Mouse (Mus musculus): ENCODE measurements around the gene Map3k13. TPM values are rescaled to one million over a fixed set of nuclear protein-coding genes. Genes with fewer than 3 reads are reported as not detected.

The Map3k13 gene
- polyA plus RNA-seq, 1 experiment from 2014 or later, result 0.14 TPM

- Histone ChIP-seq H3K36me3 (ENCODE audit: inconsistent target) (no peaks in the 10 kb centered on the region), H3K27ac (no peak overlapping the region), H3K79me2 (ENCODE audit: inconsistent target) (no peaks in the 10 kb centered on the region), H3K4me3 (ENCODE audit: inconsistent target) (no peak overlapping the region)
- WGBS (ENCODE audit: missing documents), result 90% methylated on average over 7 of the region's 7 CpGs
These were observed 58.2 kb downstream of the Map3k13 start for GRCm38 (mm10) chr16:21852374-21852773.

GRCm38 (mm10) chr16:21853446-21853941, 59.3 kb downstream of the Map3k13 start:
- Histone ChIP-seq H3K36me3 (ENCODE audit: inconsistent target) (no peaks in the 10 kb centered on the region), H3K79me2 (ENCODE audit: inconsistent target) (no peaks in the 10 kb centered on the region), H3K27ac (no peak overlapping the region), H3K4me3 (ENCODE audit: inconsistent target) (no peak overlapping the region)
- WGBS (ENCODE audit: missing documents), result 92% methylated on average over 7 of the region's 7 CpGs

GRCm38 (mm10) chr16:21854589-21855284, 60.6 kb downstream of the Map3k13 start:
- H3K4me3 ChIP-seq (ENCODE audit: inconsistent target), result no peak overlapping the region
- H3K79me2 ChIP-seq (ENCODE audit: inconsistent target), result no peaks in the 10 kb centered on the region
- no peaks in the 10 kb centered on the region for H3K36me3 ChIP-seq (ENCODE audit: inconsistent target)
- no peak overlapping the region for H3K27ac ChIP-seq
- 86% methylated on average over 5 of the region's 5 CpGs for WGBS (ENCODE audit: missing documents)

GRCm38 (mm10) chr16:21856134-21856533, 62.0 kb downstream of the Map3k13 start:
- H3K27ac ChIP-seq, result no peak overlapping the region
- WGBS (ENCODE audit: missing documents), result 100% methylated on average over 5 of the region's 5 CpGs
- H3K36me3 ChIP-seq (ENCODE audit: inconsistent target), result no peaks in the 10 kb centered on the region
- H3K4me3 ChIP-seq (ENCODE audit: inconsistent target), result no peak overlapping the region
- no peaks in the 10 kb centered on the region for H3K79me2 ChIP-seq (ENCODE audit: inconsistent target)

- WGBS (ENCODE audit: missing documents), result 95% methylated on average over 4 of the region's 4 CpGs
- Histone ChIP-seq H3K27ac (no peak overlapping the region), H3K4me3 (ENCODE audit: inconsistent target) (no peak overlapping the region), H3K79me2 (ENCODE audit: inconsistent target) (no peaks in the 10 kb centered on the region), H3K36me3 (ENCODE audit: inconsistent target) (no peaks in the 10 kb centered on the region)
These were observed 63.0 kb downstream of the Map3k13 start for GRCm38 (mm10) chr16:21857126-21857644.

GRCm38 (mm10) chr16:21858163-21858562, 64.0 kb downstream of the Map3k13 start:
- H3K4me3 ChIP-seq (ENCODE audit: inconsistent target), result no peak overlapping the region
- H3K27ac ChIP-seq, result no peak overlapping the region
- 93% methylated on average over 4 of the region's 6 CpGs for WGBS (ENCODE audit: missing documents)
- H3K36me3 ChIP-seq (ENCODE audit: inconsistent target), result no peaks in the 10 kb centered on the region
- no peaks in the 10 kb centered on the region for H3K79me2 ChIP-seq (ENCODE audit: inconsistent target)

GRCm38 (mm10) chr16:21858882-21859281, 64.7 kb downstream of the Map3k13 start:
- 94% methylated on average over 8 of the region's 8 CpGs for WGBS (ENCODE audit: missing documents)

GRCm38 (mm10) chr16:21862448-21862847, 68.3 kb downstream of the Map3k13 start:
- Histone ChIP-seq H3K36me3 (ENCODE audit: inconsistent target) (no peaks in the 10 kb centered on the region), H3K4me3 (ENCODE audit: inconsistent target) (no peak overlapping the region), H3K79me2 (ENCODE audit: inconsistent target) (no peaks in the 10 kb centered on the region), H3K27ac (no peak overlapping the region)
- 94% methylated on average over 3 of the region's 3 CpGs for WGBS (ENCODE audit: missing documents)

More at GRCm38 (mm10) chr16:21858882-21859281, 64.7 kb downstream of the Map3k13 start:
- no peak overlapping the region for H3K4me3 ChIP-seq (ENCODE audit: inconsistent target)
- H3K36me3 ChIP-seq (ENCODE audit: inconsistent target), result no peaks in the 10 kb centered on the region
- no peak overlapping the region for H3K27ac ChIP-seq
- no peaks in the 10 kb centered on the region for H3K79me2 ChIP-seq (ENCODE audit: inconsistent target)

- Histone ChIP-seq H3K27ac (no peak overlapping the region), H3K36me3 (ENCODE audit: inconsistent target) (no peaks in the 10 kb centered on the region), H3K4me3 (ENCODE audit: inconsistent target) (no peak overlapping the region), H3K79me2 (ENCODE audit: inconsistent target) (no peaks in the 10 kb centered on the region)
- WGBS (ENCODE audit: missing documents), result 83% methylated on average over 7 of the region's 7 CpGs
These were observed 71.3 kb downstream of the Map3k13 start for GRCm38 (mm10) chr16:21865250-21865982.

- 87% methylated on average over 11 of the region's 11 CpGs for WGBS (ENCODE audit: missing documents)
- Histone ChIP-seq H3K36me3 (ENCODE audit: inconsistent target) (no peaks in the 10 kb centered on the region), H3K27ac (no peak overlapping the region), H3K79me2 (ENCODE audit: inconsistent target) (no peaks in the 10 kb centered on the region), H3K4me3 (ENCODE audit: inconsistent target) (no peak overlapping the region)
These were observed 71.9 kb downstream of the Map3k13 start for GRCm38 (mm10) chr16:21865983-21866575.

GRCm38 (mm10) chr16:21867727-21868126, 73.6 kb downstream of the Map3k13 start:
- Histone ChIP-seq H3K4me3 (ENCODE audit: inconsistent target) (no peak overlapping the region), H3K79me2 (ENCODE audit: inconsistent target) (no peaks in the 10 kb centered on the region), H3K27ac (no peak overlapping the region), H3K36me3 (ENCODE audit: inconsistent target) (no peaks in the 10 kb centered on the region)
- WGBS (ENCODE audit: missing documents), result 77% methylated on average over 3 of the region's 3 CpGs

- 83% methylated on average over 6 of the region's 6 CpGs for WGBS (ENCODE audit: missing documents)
- H3K79me2 ChIP-seq (ENCODE audit: inconsistent target), result no peaks in the 10 kb centered on the region
- no peak overlapping the region for H3K4me3 ChIP-seq (ENCODE audit: inconsistent target)
- H3K36me3 ChIP-seq (ENCODE audit: inconsistent target), result no peaks in the 10 kb centered on the region
- no peak overlapping the region for H3K27ac ChIP-seq
These were observed 74.5 kb downstream of the Map3k13 start for GRCm38 (mm10) chr16:21868651-21869050.

- Histone ChIP-seq H3K27ac (no peak overlapping the region), H3K36me3 (ENCODE audit: inconsistent target) (no peaks in the 10 kb centered on the region), H3K79me2 (ENCODE audit: inconsistent target) (no peaks in the 10 kb centered on the region), H3K4me3 (ENCODE audit: inconsistent target) (no peak overlapping the region)
- WGBS (ENCODE audit: missing documents), result 93% methylated on average over 4 of the region's 4 CpGs
These were observed 75.7 kb downstream of the Map3k13 start for GRCm38 (mm10) chr16:21869879-21870278.

- 86% methylated on average over 3 of the region's 3 CpGs for WGBS (ENCODE audit: missing documents)
- Histone ChIP-seq H3K27ac (no peak overlapping the region), H3K4me3 (ENCODE audit: inconsistent target) (no peak overlapping the region), H3K79me2 (ENCODE audit: inconsistent target) (no peaks in the 10 kb centered on the region), H3K36me3 (ENCODE audit: inconsistent target) (no peaks in the 10 kb centered on the region)
These were observed 83.6 kb downstream of the Map3k13 start for GRCm38 (mm10) chr16:21877735-21878134.

- Histone ChIP-seq H3K36me3 (ENCODE audit: inconsistent target) (no peaks in the 10 kb centered on the region), H3K79me2 (ENCODE audit: inconsistent target) (no peaks in the 10 kb centered on the region), H3K27ac (no peak overlapping the region), H3K4me3 (ENCODE audit: inconsistent target) (no peak overlapping the region)
- WGBS (ENCODE audit: missing documents), result 97% methylated on average over 3 of the region's 3 CpGs
These were observed 84.7 kb downstream of the Map3k13 start for GRCm38 (mm10) chr16:21878834-21879233.

Data from macrophage (primary cell).